Mouse (Mus musculus) cerebellum, adult 18-20 months (tissue): Measurements from ENCODE around the gene Fbxl8.
A peak's percentile ranks its signal among the peaks of the same experiment; 100 is the strongest.

Source experiments
- DNase-seq, 2 experiments: peaks; one replicate each; pipeline ENCODE4 v3.0.0; 2021

The Fbxl8 gene

DNA sequence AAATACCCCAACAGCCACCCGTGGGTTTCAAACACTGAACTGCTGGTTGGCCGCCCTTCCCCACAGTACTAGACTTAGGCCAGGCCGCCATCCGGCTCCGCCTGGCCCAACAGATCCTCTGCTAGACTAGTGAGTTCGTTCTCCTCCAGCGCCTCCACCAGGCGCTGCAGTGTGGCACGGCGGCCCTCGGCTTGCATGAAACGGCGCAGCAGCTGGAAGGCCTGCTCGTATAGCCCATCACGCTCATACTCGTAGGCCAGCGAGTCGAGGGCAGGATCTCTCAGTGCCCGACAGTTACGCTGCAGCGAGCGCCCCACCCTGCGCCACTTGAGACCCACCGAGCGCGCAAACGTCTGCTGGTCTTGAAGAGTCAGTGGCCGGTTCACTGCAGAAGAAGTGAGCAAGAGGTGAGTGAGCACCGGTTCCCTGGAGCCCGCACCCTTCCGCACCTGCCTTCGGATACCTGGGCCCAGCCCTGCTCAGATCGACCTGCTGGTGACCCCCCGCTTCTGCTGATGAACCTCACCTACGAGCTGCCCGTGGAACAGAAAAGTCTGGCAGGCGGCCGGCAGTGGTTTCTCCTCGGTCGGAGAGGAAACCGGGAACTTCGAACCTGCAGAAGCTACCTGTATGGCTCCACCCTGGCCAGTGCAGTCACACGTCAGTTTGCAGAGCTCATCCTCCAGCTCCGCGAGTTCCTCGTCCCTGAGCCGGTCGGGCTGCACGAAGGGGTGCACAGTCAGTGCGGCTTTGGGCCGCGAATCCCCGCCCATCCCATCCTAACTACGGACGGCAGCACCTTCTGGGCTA, 5.3 kb upstream of the Fbxl8 start:
- peak in 1 of 2 experiments; percentile 32 for DNase-seq

GRCm38 (mm10) chr8:105259721-105260320, 4.6 kb upstream of the Fbxl8 start:
- DNase-seq = peak; percentile 61 to 84

DNA sequence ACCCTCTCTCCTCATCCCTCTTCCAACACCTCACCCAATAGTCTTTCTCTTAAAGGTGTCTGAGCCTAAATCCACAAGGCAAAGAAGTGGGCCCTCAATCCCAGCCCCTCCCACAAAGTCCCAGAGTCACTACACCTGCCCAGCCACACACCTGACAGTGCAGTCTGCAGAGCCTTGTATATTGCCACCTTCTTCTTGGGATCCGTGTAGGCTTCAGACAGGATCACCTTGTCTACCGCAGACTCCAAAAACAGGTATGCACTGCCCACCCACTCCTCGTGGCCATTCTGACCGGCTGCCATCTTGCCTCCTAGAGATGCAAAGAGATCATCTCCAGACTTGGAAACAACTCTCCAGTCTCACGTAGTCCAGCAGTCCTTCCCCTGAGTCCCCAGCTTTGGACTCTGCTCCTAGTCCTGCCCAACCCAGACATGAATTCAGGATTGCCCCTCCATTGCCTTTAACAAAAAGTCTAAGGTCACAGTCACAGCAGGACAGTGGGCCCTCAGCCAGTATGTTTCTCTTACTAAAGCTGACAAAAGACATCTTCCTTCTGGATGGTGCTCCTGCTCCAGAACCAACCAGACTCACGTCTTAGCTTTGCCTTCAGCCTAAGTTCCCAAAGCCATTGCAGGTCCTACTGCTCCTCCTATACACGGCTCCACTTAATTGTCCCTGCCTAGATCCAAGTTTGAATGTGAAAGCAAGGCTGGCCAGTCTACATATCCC, 3.9 kb upstream of the Fbxl8 start:
- DNase-seq = no peak

DNA sequence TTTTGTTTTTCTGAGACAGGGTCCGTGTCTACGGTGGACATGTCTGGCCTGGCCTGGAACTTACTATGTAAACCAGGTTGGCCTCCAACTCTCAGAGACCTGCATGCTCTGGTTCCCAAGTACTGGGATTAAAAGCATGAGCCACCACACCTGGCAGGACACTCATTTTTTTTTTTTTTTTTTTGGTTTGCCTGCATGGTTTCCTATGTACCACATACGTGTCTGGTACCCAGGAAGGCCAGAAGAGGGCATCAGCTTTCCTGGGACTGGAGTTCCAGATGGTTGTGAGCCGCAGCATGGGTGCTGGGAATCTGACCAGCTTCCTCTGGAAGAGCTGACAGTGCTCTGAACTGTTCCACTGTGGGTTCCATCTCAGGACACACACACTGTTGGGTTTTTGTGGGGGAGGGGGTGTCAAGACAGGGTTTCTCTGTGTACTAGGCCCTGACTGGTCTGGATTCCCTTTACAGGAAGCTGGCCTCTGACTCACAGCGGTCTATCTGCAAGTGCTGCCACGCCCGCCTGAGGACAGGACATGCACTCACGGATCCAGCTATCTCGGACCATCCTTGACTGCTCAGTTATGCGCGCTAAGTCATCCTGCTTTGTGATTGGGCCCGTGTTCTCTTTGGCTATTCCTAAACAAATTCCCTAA, 3.0 kb upstream of the Fbxl8 start:
- no peak for DNase-seq

- no peak for DNase-seq
Measured at GRCm38 (mm10) chr8:105263244-105263912, 1.1 kb upstream of the Fbxl8 start.

GRCm38 (mm10) chr8:105265128-105265527, 680 bp downstream of the Fbxl8 start:
- no peak for DNase-seq

GRCm38 (mm10) chr8:105266775-105267174, 2.3 kb downstream of the Fbxl8 start:
- no peak for DNase-seq

DNA sequence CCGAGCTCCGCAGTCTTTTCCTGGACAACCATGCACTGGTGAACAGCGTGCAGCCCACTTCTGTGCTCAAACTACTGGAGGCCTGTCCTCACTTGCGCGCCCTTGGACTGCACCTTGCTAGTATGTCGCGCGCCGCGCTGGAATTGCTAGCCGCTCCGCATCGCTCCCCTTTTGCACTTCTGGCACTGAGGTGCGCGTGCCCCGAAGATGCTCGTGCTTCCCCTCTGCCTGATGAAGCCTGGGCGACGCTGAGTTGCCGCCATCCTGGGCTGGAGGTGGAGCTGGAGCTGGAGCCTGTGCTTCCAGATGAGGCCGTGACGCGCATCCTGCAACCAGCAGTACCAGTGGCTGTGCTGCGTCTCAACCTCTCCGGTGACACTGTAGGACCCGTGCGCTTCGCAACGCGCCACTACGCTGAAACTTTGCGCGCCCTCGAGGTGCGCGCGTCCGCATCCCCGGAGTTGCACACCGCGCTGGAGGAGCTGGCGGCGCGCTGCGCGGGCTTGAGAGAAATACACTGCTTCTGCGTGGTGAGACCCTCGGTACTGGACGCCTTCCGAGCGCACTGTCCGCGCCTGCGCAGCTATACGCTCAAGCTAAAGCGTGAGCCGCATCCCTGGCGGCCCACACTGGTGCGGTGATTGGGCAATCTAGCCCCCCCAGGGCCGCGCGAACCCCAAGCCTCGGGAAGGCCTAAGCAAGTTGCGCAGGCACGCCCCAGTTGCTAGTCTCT, 4.1 kb downstream of the Fbxl8 start:
- peak; percentile 74 to 75 for DNase-seq

GRCm38 (mm10) chr8:105269075-105269458, 4.6 kb downstream of the Fbxl8 start:
- DNase-seq = no peak

GRCm38 (mm10) chr8:105269461-105269947, 5.1 kb downstream of the Fbxl8 start, which contains the start of gene Hsf4:
Hsf4 (plus strand) TSS chr8:105269801.
- DNase-seq = peak; percentile 69 to 73

DNA sequence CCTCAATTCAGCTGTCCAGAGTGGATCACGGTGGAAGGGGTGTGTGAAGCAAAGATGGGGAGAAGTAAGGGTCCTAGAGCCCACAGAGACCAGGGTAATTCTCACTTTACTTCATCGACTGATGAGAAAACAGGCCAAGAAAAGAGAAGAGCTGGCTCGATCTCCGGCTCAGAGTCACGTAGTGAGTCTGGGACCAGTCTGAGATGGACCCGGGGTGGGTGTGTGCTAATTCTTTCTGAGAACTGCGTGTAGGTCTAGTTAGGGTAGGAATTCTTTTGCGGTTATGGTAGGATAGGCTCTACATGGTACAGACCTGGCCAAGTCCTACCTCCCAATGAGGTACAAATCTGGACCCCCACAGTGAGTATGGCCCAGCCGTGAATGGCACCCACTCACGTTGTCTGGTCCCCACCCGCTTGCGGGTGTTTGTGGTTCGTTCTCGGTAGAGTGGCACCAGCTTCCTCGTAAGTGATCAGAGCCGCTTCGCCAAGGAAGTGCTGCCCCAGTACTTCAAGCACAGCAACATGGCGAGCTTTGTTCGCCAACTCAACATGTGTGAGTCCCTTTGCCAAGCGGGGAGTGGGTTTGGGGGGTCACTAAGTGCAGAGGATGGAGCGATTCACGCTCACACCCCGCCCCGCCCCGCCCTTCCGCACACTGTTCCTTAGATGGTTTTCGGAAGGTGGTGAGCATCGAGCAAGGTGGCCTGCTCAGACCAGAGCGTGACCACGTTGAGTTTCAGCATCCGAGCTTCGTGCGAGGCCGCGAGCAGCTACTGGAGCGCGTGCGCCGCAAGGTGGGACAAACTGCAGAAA, 5.9 kb downstream of the Fbxl8 start:
- DNase-seq = peak in 1 of 2 experiments; percentile 20

DNA sequence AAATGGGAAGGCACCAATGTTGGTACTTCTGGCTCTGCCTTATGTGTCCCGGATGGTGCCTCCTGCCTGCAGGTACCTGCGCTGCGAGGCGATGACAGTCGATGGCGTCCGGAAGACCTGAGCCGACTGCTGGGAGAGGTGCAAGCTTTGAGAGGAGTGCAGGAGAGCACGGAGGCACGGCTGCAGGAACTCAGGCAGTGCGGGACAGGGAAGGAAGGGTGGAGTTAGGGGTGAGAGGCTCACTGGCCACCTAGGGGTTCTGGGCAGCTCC, 6.4 kb downstream of the Fbxl8 start:
- DNase-seq = peak in 1 of 2 experiments; percentile 18

DNA sequence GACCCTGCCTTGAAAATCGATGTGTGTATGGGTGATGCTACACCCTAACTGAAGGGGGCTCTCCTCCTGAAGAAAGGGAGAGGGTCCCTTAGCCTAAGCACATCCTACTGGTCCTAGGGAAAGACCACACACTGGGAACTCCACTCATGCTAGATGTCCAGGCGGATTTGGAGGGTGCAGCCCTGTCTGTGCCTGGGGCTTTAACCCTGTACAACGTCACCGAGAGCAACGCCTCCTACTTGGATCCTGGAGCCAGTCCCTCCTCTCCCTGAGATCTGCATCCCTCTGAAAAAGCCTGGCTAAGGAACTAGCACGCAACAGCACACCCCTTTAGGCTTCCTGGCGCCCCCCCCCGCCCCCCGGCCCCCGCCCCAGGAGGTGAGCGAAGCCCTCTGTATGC, 10.9 kb downstream of the Fbxl8 start:
- no peak for DNase-seq

DNA sequence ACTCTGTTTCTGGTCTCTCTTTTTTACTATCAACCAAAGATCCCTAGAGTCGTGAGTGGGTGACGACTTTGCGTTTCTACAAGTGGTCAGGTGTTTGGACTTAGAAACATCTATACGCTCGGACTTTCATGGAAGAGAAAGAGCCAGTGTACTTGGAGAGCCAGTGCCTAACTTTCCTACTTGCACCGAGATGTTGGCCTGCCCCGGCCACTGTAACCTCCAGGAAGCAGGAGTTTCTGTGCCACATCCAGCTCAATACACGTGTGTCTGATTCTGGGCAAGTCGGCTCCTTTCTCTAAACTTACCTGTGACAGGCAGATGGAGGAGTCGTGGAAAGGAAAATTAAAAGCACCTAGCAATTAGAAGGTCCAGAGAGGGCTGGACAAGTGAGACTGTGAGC, 11.4 kb downstream of the Fbxl8 start, which contains the start of gene Nol3:
TSS of gene Nol3 (plus strand) at position 301 of the 400 bp plus-strand sequence.
- no peak for DNase-seq

DNA sequence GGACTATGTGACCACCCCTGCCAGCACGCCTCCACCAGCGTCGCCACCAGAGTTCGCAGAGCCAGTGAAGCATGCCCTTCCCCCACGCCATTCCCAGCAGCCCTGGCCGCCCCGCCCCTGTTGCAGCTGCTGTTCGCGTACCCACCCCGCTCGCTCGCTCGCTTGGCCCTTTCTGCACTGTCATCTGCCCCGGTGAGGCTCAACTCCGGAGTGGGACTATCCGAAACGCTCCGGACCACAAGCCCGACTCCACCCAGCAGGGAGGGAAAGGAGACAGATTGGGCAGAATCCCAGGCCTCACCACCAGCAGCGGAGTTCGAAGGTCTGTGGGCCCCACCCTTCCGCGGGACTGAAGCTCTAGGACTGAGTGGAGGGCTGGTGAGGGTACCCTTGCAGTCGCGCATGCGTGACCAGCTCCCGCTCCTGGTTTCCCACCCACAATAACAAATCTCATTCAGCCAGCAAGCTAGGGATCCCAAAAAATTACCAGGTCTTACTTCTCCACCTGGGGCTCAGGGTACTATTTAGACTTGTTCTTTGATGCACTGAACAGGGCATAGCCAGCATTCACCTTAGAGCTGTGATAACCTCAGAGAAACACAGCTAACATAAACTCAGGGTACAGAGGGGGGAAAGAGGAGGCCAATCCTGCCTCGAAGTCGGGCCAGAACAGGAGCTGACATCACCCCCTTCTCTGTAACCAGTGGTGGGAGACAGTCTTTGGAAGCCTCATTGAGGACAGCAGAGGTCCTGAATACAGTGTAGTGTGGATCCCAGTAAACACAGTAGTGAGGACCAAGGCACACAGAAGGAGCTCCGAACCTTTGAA, 12.1 kb downstream of the Fbxl8 start:
- DNase-seq = peak in 1 of 2 experiments; percentile 43

- peak; percentile 94 for DNase-seq
Measured at GRCm38 (mm10) chr8:105278911-105279334, 14.5 kb downstream of the Fbxl8 start.

- DNase-seq = no peak
Measured at GRCm38 (mm10) chr8:105280567-105280966, 16.1 kb downstream of the Fbxl8 start.

DNA sequence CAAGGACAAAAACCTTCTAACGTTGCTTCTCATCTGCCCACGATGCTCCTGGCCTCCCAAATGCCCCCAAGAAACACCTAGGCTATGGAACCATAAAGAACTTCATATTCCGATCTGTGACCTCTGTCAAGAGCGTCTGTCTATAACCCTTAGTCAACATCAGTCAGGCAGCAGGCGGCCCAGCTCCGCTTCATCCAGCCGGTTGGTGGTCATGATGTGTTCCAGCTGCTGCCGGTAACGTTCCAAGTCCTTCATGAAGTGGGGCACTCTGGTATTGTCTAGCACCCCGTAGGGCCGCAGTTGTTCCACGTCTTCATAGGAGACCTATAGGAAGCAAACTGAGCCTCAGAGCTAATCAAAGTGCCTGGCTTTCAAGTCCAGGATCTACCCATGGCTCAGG, 17.4 kb downstream of the Fbxl8 start:
- DNase-seq = no peak

DNA sequence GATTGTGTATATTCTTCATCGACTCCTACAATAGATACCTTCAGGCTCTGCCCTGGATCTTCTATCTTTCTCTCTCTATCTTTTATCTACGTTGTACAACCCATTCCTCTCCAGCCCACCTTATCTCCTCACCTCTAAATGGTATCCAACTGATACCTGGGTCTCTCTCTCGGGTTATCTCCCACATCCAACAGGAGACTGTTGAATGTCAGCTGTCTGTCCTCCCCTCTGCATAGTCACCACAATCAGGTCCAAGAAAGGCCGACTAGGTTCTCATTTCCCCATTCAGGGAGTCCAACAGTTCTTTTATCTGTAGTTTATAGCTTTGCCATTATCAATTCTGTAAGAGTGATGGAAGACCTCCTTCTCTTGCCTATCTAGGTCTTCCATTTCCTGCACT, 17.8 kb downstream of the Fbxl8 start:
- DNase-seq = no peak

GRCm38 (mm10) chr8:105283074-105283473, 18.6 kb downstream of the Fbxl8 start:
- DNase-seq = peak; percentile 60 to 73
